Mouse (Mus musculus): ENCODE data around the gene Ahnak2. TPM values are rescaled to one million over a fixed set of nuclear protein-coding genes. Genes with fewer than 3 reads are reported as not detected.
A peak's percentile ranks its signal among the peaks of the same experiment; 100 is the strongest.
"Not testable (repeated sequence)": the region's sequence is repeated elsewhere in the genome, so short reads cannot be mapped to it uniquely, and the experiment has no call there.

Gene Ahnak2
- polyA plus RNA-seq, 1 experiment, result 1.7 TPM

DNA sequence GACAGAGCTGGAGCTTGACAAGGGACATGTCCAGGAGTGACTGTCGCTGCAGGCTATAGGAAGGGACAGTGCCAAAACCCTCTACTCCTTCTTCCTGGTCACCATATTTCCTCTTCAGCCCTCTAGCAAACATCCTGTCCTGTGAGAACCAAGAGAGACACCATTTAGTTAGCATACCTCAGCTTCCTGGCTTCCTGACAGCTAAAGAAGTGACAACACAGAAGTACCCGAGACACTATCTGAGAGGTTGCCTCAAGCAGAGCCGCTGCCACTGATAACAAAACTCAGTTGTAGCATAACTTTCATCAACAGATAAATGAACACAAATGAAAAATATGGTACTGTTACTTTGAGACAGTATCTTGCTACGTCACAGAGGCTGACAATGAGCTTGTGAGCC lies 19.5 kb upstream of the Ahnak2 start:
- Histone ChIP-seq H3K4me1 (ENCODE audit: control insufficient read depth, insufficient read depth, low read length) (peaks cover 12% of the 10 kb centered on the region; the same call in 1 of the 2 replicates), H3K4me3 (ENCODE audit: insufficient read depth, low read length) (no peak overlapping the region), H3K27ac (ENCODE audit: insufficient read depth, low read length) (no peak overlapping the region)
- TF ChIP-seq CTCF (IDR thresholded peaks at IDR 0.05; ENCODE audit: extremely low read depth, insufficient read depth, low read length) (no peak), POLR2A (IDR thresholded peaks at IDR 0.05; ENCODE audit: extremely low read depth, insufficient read depth, low read length) (no peak)

DNA sequence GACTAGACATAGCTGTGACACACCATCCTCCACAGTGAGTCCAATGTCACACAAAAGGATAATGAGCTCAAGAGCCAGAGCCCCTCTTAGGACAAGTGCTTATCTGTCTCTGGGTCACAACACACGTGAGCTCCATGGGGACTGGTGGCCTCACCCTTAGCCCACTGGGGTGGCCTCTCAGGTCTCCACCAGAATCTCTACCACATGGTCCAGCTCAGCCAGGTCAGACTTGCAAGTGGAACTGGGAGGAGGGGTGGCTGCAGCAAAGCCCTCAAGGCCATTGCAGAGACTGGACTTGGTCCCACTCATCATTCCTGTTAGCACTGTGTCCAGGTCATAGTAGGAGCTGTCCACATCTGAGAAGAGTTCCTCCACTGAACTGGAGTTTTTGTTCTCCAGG lies 18.8 kb upstream of the Ahnak2 start:
- H3K4me3 ChIP-seq (ENCODE audit: insufficient read depth, low read length), result no peak overlapping the region
- H3K27ac ChIP-seq (ENCODE audit: insufficient read depth, low read length), result no peak overlapping the region
- TF ChIP-seq POLR2A (IDR thresholded peaks at IDR 0.05; ENCODE audit: extremely low read depth, insufficient read depth, low read length) (no peak), CTCF (IDR thresholded peaks at IDR 0.05; ENCODE audit: extremely low read depth, insufficient read depth, low read length) (no peak)
- H3K4me1 ChIP-seq (ENCODE audit: control insufficient read depth, insufficient read depth, low read length), result peaks cover 9% of the 10 kb centered on the region; the same call in 1 of the 2 replicates

DNA sequence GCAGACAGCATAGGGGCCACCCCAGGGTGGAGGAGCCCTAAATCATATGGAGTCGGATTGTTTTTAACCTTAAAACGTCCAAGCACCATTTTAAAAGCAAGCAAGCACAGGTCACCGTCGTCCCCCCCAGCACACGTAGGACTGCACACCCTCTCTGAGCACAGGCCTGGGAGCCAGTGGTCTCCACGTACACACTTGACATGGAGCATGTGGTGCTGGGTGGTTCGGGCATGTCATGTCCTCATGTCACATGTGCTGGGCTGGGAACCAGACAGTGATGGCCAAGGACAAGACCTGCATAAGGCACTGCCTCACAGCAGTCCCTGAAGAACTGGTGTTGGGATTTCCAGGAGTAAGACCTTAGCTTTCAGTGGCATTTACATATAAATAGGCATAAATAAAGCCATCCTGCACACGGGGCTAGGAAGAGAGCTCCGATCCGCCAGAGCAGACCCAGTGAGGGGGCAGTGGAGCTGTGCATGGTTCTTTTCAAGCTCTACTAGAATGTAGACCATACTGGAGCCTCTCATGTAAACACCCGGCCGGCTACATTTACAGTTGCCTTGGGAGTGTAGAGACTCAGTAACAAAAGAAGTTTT lies 18.0 kb upstream of the Ahnak2 start:
- H3K4me1 ChIP-seq (ENCODE audit: control insufficient read depth, insufficient read depth, low read length), result peaks cover 5% of the 10 kb centered on the region; the same call in 1 of the 2 replicates
- TF ChIP-seq CTCF (IDR thresholded peaks at IDR 0.05; ENCODE audit: extremely low read depth, insufficient read depth, low read length) (no peak), POLR2A (IDR thresholded peaks at IDR 0.05; ENCODE audit: extremely low read depth, insufficient read depth, low read length) (no peak)
- no peak overlapping the region for H3K4me3 ChIP-seq (ENCODE audit: insufficient read depth, low read length)
- H3K27ac ChIP-seq (ENCODE audit: insufficient read depth, low read length), result no peak overlapping the region

DNA sequence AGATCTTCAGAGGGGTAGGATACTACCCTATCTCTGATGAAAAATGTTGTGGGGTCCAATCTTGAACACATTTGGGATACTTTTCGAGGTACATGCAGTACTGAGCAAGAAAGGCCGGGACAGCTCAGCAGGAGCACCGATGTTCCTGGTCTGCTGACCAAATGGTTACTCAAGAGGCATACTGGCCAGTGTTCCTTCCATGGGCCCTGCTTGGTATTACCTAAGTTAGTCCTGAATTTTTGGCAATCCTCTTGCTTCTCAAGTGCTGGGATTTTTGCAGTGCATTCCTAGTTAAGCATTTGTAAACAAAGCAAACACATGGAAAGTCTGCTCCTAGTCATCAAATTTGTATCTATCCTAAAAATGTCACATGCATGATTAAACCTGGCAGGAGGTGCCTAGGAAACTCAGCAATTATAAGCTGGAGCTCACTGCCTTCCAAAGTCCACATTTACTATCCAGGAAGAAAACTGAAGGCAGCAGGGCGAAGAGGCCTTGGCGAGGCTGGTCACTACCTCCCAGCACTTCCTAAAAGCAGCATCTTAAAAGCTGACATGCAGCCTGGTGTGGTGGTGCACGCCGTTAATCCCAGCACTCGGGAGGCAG lies 16.7 kb upstream of the Ahnak2 start:
- Histone ChIP-seq H3K4me1 (ENCODE audit: control insufficient read depth, insufficient read depth, low read length) (peaks cover 5% of the 10 kb centered on the region; the same call in 1 of the 2 replicates), H3K27ac (ENCODE audit: insufficient read depth, low read length) (no peak overlapping the region), H3K4me3 (ENCODE audit: insufficient read depth, low read length) (no peak overlapping the region)
- TF ChIP-seq CTCF (IDR thresholded peaks at IDR 0.05; ENCODE audit: extremely low read depth, insufficient read depth, low read length) (no peak), POLR2A (IDR thresholded peaks at IDR 0.05; ENCODE audit: extremely low read depth, insufficient read depth, low read length) (no peak)

DNA sequence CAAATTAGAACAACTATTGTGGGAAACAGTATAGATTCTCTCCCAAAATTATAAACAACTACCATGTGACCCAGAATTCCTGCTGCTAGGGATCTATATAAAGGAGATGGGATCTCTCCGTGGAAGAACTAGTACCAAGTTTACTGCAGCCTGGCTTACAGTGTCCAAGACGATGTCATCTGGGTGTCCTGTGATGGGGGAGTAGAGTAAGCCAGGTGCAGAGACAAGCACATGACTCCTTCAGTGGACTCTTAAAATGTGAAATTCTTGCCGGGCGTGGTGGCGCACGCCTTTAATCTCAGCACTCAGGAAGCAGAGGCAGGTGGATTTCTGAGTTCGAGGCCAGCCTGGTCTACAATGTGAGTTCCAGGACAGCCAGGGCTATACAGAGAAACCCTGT lies 14.4 kb upstream of the Ahnak2 start:
- H3K27ac ChIP-seq (ENCODE audit: insufficient read depth, low read length); H3K4me1 ChIP-seq (ENCODE audit: control insufficient read depth, insufficient read depth, low read length): not testable (repeated sequence)

DNA sequence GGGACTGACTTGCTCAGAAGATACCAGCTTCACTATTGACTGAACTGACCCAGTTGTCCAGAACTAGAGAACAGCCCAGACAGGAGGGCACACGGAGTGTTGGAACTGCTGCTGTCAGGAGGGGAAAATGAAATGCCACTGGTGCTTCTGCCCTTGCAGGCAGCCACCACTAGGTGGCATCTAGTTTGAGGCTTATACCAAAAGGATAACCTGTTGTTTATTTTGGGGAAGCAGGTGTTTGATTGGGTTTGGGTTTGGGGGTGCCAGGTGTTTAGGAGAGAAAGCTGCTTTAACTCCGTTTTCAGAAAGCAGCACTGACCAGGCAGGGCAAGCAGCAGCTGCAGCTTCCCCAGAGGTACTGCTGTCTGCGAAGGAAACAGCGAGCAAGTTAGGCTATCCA lies 13.8 kb upstream of the Ahnak2 start:
- H3K4me1 ChIP-seq (ENCODE audit: control insufficient read depth, insufficient read depth, low read length), result no peaks in the 10 kb centered on the region
- no peak overlapping the region for H3K27ac ChIP-seq (ENCODE audit: insufficient read depth, low read length)
- H3K4me3 ChIP-seq (ENCODE audit: insufficient read depth, low read length), result no peak overlapping the region
- TF ChIP-seq CTCF (IDR thresholded peaks at IDR 0.05; ENCODE audit: extremely low read depth, insufficient read depth, low read length) (peak; percentile 78), POLR2A (IDR thresholded peaks at IDR 0.05; ENCODE audit: extremely low read depth, insufficient read depth, low read length) (no peak)

More for the DNA sequence above, 14.4 kb upstream of the Ahnak2 start:
- H3K4me3 ChIP-seq (ENCODE audit: insufficient read depth, low read length), result not testable (repeated sequence)

DNA sequence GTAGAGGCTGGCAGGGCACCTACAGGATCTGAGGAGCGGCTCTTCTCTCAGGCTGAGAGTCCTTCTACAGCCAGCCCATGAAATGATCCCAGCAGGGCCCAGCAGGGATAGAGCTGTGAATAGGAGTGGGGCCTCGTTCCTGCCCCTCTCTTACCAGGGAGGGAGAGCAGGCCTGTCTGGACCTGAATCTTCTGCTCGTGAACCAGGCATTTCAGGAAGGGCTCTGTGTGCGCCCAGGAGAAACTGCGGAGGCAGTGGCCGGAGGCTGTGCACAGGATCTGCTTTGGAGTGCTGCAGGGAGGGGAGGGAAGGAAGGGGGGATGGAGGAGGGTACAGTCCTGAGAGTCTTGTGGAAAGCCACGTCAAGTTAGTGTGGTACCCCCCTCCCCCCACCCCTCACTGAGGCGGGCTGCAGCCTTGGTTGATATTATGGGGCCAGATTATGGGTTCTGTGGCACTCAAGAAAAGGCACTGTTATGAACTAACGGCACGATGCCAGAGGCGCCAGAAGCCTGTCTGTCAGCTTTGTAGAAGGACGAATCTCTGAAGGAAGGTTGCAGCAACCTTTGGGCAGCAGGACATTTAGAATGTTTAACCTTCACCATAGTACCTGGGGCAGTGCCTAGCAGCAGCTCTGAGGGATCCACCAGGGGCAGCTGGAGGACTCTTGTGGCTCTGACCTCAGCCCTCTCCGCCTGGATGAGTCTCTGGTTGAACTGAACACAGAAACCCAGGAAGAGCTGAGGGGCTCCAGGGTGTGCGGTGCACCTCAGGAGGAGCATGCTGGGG lies 12.4 kb upstream of the Ahnak2 start:
- no peak for TF ChIP-seq CTCF (IDR thresholded peaks at IDR 0.05; ENCODE audit: extremely low read depth, insufficient read depth, low read length)
- TF ChIP-seq POLR2A (IDR thresholded peaks at IDR 0.05; ENCODE audit: extremely low read depth, insufficient read depth, low read length), result no peak
- Histone ChIP-seq H3K27ac (ENCODE audit: insufficient read depth, low read length) (no peak overlapping the region), H3K4me1 (ENCODE audit: control insufficient read depth, insufficient read depth, low read length) (no peaks in the 10 kb centered on the region), H3K4me3 (ENCODE audit: insufficient read depth, low read length) (no peak overlapping the region)

DNA sequence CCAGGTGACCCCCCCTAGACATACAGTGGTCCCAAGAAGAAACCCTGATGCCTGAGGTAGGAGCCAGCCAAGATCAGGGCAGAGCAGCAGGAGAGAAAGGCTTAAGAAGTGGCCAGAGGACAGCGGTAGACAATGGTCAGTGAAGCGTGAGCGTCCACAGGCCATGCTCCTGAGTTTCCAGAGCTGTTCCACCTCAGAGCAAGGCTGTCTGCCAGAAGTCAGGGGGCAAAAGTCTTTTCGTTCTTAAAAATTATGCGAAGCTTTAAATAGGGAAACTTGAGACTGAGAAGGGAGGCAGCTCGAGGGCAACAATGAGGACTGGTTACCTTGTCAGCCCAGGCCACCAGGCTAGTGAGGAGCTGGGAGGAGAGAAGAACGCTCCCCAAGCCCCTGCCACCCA lies 10.9 kb upstream of the Ahnak2 start:
- H3K27ac ChIP-seq (ENCODE audit: insufficient read depth, low read length), result no peak overlapping the region
- peaks cover 2% of the 10 kb centered on the region; the same call in 1 of the 2 replicates for H3K4me1 ChIP-seq (ENCODE audit: control insufficient read depth, insufficient read depth, low read length)
- no peak overlapping the region for H3K4me3 ChIP-seq (ENCODE audit: insufficient read depth, low read length)
- TF ChIP-seq CTCF (IDR thresholded peaks at IDR 0.05; ENCODE audit: extremely low read depth, insufficient read depth, low read length) (no peak), POLR2A (IDR thresholded peaks at IDR 0.05; ENCODE audit: extremely low read depth, insufficient read depth, low read length) (no peak)

DNA sequence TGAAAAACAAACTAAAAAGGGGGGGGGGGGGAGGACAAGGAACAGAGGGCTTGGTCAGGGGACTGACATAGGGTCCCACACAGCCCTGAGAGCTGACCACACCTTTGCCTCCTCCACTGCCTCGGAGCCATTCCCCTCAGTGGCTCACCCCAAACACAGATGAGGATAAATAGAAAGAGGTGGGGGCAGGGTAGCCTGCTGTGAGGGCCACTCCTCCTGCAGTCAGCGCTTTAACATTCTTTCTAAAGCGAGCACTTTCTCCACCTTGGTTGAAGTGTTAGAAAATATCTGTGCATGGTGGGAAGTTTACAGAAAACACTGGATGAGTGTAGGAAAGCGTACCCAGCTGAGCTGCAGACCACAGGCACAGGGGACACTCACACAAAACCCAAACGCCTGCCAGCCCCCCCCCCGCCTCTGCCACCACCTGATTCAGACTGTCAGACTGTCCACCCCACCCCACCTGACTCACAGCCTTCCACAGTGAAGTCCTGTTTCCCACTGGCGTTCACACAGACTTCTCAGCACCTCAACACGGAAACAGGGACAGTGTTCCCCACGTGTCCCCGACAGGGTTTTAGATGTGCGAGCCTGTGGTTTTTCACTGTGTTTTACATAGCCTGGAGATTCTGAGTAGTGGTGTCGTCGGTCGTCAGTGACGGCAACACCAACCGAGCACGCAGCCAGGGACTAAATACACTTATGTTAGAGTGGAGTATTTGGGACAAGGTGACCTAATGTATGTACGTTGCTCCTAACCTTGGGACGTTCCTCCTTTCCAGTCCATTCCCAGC lies 7.8 kb upstream of the Ahnak2 start:
- Histone ChIP-seq H3K27ac (ENCODE audit: insufficient read depth, low read length) (no peak overlapping the region), H3K4me3 (ENCODE audit: insufficient read depth, low read length) (peak overlapping the region; percentile 56; the same call in 1 of the 2 replicates), H3K4me1 (ENCODE audit: control insufficient read depth, insufficient read depth, low read length) (peaks cover 2% of the 10 kb centered on the region; the same call in 1 of the 2 replicates)
- TF ChIP-seq POLR2A (IDR thresholded peaks at IDR 0.05; ENCODE audit: extremely low read depth, insufficient read depth, low read length) (no peak), CTCF (IDR thresholded peaks at IDR 0.05; ENCODE audit: extremely low read depth, insufficient read depth, low read length) (no peak)

Measured in cortical plate, adult 2 months (tissue).